Mouse (Mus musculus) embryonic facial prominence, embryonic 14.5 days (tissue): Measurements from ENCODE around the gene Clmp. TPM values are rescaled to one million over a fixed set of nuclear protein-coding genes. Genes with fewer than 3 reads are reported as not detected.

ENCODE experiments used
- ATAC-seq: fragments of 200-750 bp; cut with Nextera tagmentation; 2 replicates; pipeline ENCODE4 v1.8.0; 2017; ENCODE audit warnings: low read depth, moderate number of reproducible peaks, moderate TSS enrichment
- DNase-seq: peaks from one replicate; pipeline ENCODE4 v3.0.0-alpha.2; 2015; ENCODE audit warnings: low spot score
- H3K27ac ChIP-seq: fragments of 300-500 bp; sonication (generic); replicated peaks from 2 replicates; pipeline ENCODE4 v1.5.1; 2014; ENCODE audit warnings: low read depth, mild to moderate bottlenecking, low read length, moderate library complexity
- H3K27me3 ChIP-seq: fragments of 300-500 bp; sonication (generic); replicated peaks from 2 replicates; pipeline ENCODE4 v1.6.1; 2014; ENCODE audit warnings: low read length; ENCODE audit not compliant: control insufficient read depth, insufficient read depth
- H3K36me3 ChIP-seq: fragments of 300-500 bp; sonication (generic); 2 replicates; pipeline ENCODE4 v1.6.1; 2014; ENCODE audit warnings: low read length, mixed read lengths; ENCODE audit not compliant: control insufficient read depth, insufficient read depth
- H3K4me1 ChIP-seq: fragments of 300-500 bp; sonication (generic); 2 replicates; pipeline ENCODE4 v1.6.1; 2014; ENCODE audit warnings: antibody characterized with exemption, low read length; ENCODE audit not compliant: control insufficient read depth, insufficient read depth
- H3K4me2 ChIP-seq: fragments of 300-500 bp; sonication (generic); 2 replicates; pipeline ENCODE4 v1.6.1; 2014; ENCODE audit warnings: low read depth, mild to moderate bottlenecking, low read length, moderate library complexity, mixed read lengths
- H3K4me3 ChIP-seq: fragments of 300-500 bp; sonication (generic); 2 replicates; pipeline ENCODE4 v1.5.1; 2014; ENCODE audit warnings: low read depth, mild to moderate bottlenecking, low read length
- H3K9ac ChIP-seq: fragments of 300-500 bp; sonication (generic); 2 replicates; pipeline ENCODE4 v1.6.1; 2014; ENCODE audit warnings: low read depth, mild to moderate bottlenecking, low read length, moderate library complexity, mixed read lengths
- H3K9me3 ChIP-seq: fragments of 300-500 bp; sonication (generic); 2 replicates; pipeline ENCODE4 v1.6.1; 2016; ENCODE audit warnings: low read length; ENCODE audit not compliant: control insufficient read depth
- WGBS: fragments of 180-500 bp; shearing (Covaris S2); extraction: QIAGEN DNeasy Blood & Tissue Kit; methylation state at CpG from one replicate; pipeline ENCODE4 v1.1.7; 2014; 5-methylcytosine and 5-hydroxymethylcytosine counted together
- polyA plus RNA-seq: library from polyadenylated mRNA; unstranded; fragments of >200 nt; fragmentation: Nextera tagmentation; extraction: Ambion mirVana; gene quantifications from 2 replicates; pipeline ENCODE4 v1.2.1, GENCODE M21; 2014

Clmp gene
- polyA plus RNA-seq, 1 experiment from 2014 or later: 51.2 TPM

- Histone ChIP-seq H3K4me2 (no peak overlapping the region), H3K9me3 (no peaks in the 10 kb centered on the region), H3K27me3 (no peaks in the 10 kb centered on the region), H3K36me3 (no peaks in the 10 kb centered on the region), H3K4me3 (no peak overlapping the region), H3K27ac (no peak overlapping the region), H3K9ac (no peak overlapping the region), H3K4me1 (peaks cover 9% of the 10 kb centered on the region)
- 23% methylated on average over 3 of the region's 3 CpGs for WGBS
- DNase-seq (no peak), ATAC-seq (no peak)
Measured at GRCm38 (mm10) chr9:40751749-40752148, 66.0 kb downstream of the Clmp start.

DNA sequence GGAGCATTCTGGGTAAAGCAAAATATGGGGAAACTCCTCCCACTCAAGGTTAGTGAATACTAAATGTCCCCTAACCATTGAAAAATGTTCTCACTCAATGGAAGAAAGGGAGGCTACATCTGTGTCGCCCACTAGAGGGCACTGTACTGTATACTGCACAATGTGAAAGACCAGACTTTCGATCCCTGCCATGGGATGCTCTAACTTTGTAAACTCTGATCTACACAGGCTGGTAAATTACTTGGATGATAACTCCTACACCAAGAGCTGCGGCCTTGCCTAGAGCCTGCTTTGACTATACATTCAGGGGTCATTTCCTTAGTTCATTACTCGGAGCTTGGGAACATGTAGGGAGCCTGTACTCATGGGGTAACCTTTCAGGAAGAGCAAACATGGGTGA lies 70.6 kb downstream of the Clmp start:
- DNase-seq (peak; percentile 83), ATAC-seq (no peak)
- Histone ChIP-seq H3K27me3 (no peaks in the 10 kb centered on the region), H3K4me1 (peaks cover 9% of the 10 kb centered on the region), H3K4me3 (no peak overlapping the region), H3K36me3 (peaks cover 4% of the 10 kb centered on the region; the same call in 1 of the 2 replicates), H3K9ac (no peak overlapping the region), H3K9me3 (no peaks in the 10 kb centered on the region), H3K4me2 (peak overlapping the region; percentile 51), H3K27ac (peak overlapping the region; percentile 85; the same call in 1 of the 2 replicates)
- WGBS: 13% methylated on average over 4 of the region's 4 CpGs

DNA sequence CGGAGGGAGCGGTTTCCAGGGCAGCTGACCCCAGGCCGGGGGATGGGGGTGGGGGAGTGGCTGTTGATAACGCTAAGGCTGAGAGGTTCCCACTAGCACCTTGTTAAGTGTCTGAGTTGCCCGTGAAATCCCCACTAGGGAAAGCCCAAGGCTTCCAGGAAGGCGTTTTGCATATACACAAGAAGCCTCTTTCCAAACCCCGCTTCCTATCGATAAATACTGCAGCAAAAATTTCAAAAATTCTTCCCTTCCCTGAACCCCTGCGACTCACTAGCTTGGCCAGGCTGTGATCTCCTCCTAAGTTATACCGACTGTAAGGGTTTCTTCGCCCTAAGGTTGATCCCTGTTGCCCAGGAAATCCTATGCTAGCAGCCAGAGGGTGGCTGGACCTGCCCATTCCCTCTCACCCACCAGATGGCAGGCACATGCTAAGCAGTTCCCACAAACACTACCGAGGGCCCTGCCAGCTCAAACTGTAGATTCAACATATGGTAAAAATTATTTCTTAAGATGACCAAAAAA lies 71.4 kb downstream of the Clmp start:
- H3K9ac ChIP-seq: peak overlapping the region; percentile 34
- WGBS: 15% methylated on average over 12 of the region's 12 CpGs
- peaks cover 12% of the 10 kb centered on the region; the same call in 1 of the 2 replicates for H3K36me3 ChIP-seq
- ATAC-seq (peak; percentile 88), DNase-seq (peak; percentile 92)
- H3K4me2 ChIP-seq: peak overlapping the region; percentile 51
- peaks cover 9% of the 10 kb centered on the region for H3K4me1 ChIP-seq
- H3K4me3 ChIP-seq: peak overlapping the region; percentile 10
- no peaks in the 10 kb centered on the region for H3K27me3 ChIP-seq
- peak overlapping the region; percentile 85 for H3K27ac ChIP-seq
- H3K9me3 ChIP-seq: no peaks in the 10 kb centered on the region

GRCm38 (mm10) chr9:40757685-40758270 lies 72.0 kb downstream of the Clmp start:
- DNase-seq (peak; percentile 93), ATAC-seq (peak; percentile 92)
- peak overlapping the region; percentile 85 for H3K27ac ChIP-seq
- 0 out of 2 replicates have a peak overlapping the region, but pooled peaks have one; percentile 9 for H3K9ac ChIP-seq
- peak overlapping the region; percentile 10 for H3K4me3 ChIP-seq
- WGBS: 6% methylated on average over 20 of the region's 22 CpGs
- peak overlapping the region; percentile 51 for H3K4me2 ChIP-seq
- no peaks in the 10 kb centered on the region for H3K27me3 ChIP-seq
- peaks cover 13% of the 10 kb centered on the region; the same call in 1 of the 2 replicates for H3K36me3 ChIP-seq
- peaks cover 9% of the 10 kb centered on the region for H3K4me1 ChIP-seq
- no peaks in the 10 kb centered on the region for H3K9me3 ChIP-seq

GRCm38 (mm10) chr9:40762354-40762753 lies 76.6 kb downstream of the Clmp start:
- ATAC-seq: no peak

DNA sequence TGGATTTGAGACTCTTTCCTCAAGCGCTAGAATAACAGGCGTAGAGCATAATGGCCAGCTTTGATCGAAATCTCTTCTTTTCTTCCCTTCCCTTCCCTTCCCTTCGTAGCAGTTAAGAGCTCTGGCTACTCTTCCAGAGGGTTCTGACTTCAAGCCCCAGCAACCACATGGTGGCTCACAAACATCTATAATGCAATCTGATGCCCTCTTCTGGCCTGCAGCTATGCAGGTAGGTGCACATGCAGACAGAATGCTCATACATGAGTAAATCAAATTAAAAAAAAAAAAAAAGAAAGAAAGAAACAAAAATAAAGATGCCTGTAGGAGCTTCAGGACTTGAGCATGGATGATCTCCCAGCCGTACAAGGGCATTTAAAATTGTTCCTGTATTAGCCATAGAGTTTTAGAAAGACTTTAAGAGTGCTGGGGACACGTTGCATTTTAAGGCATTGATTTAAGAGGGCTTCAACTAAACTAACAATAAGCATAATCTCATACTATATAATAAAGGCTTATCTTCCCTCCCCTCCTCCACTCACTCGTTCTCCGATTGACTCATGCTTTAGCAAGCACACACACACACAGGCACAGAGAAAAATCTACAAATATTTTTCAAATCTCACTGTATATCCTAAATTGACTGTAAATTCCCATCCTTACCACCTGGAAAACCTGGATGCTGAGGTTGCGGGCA lies 79.3 kb downstream of the Clmp start:
- H3K9ac ChIP-seq: no peak overlapping the region
- WGBS: 83% methylated on average over 8 of the region's 9 CpGs
- no peak overlapping the region for H3K27ac ChIP-seq
- DNase-seq (no peak), ATAC-seq (no peak)
- H3K4me3 ChIP-seq: no peak overlapping the region
- H3K4me1 ChIP-seq: no peaks in the 10 kb centered on the region
- H3K9me3 ChIP-seq: no peaks in the 10 kb centered on the region
- no peaks in the 10 kb centered on the region for H3K27me3 ChIP-seq
- H3K36me3 ChIP-seq: peaks cover 44% of the 10 kb centered on the region
- H3K4me2 ChIP-seq: no peak overlapping the region

More at GRCm38 (mm10) chr9:40762354-40762753, 76.6 kb downstream of the Clmp start:
- 85% methylated on average over 6 of the region's 6 CpGs for WGBS
- no peaks in the 10 kb centered on the region for H3K9me3 ChIP-seq
- peaks cover 42% of the 10 kb centered on the region for H3K36me3 ChIP-seq
- no peaks in the 10 kb centered on the region for H3K4me1 ChIP-seq
- H3K27me3 ChIP-seq: no peaks in the 10 kb centered on the region
- no peak overlapping the region for H3K4me3 ChIP-seq
- DNase-seq: no peak
- no peak overlapping the region for H3K27ac ChIP-seq
- H3K9ac ChIP-seq: no peak overlapping the region
- H3K4me2 ChIP-seq: no peak overlapping the region

- 72% methylated on average over 12 of the region's 12 CpGs for WGBS
- no peak overlapping the region for H3K4me2 ChIP-seq
- H3K4me3 ChIP-seq: no peak overlapping the region
- no peak overlapping the region for H3K9ac ChIP-seq
- no peaks in the 10 kb centered on the region for H3K27me3 ChIP-seq
- no peaks in the 10 kb centered on the region for H3K9me3 ChIP-seq
- no peaks in the 10 kb centered on the region for H3K4me1 ChIP-seq
- DNase-seq (no peak), ATAC-seq (no peak)
- H3K27ac ChIP-seq: no peak overlapping the region
- peaks cover 44% of the 10 kb centered on the region for H3K36me3 ChIP-seq
Measured at GRCm38 (mm10) chr9:40765581-40765940, 79.8 kb downstream of the Clmp start.

DNA sequence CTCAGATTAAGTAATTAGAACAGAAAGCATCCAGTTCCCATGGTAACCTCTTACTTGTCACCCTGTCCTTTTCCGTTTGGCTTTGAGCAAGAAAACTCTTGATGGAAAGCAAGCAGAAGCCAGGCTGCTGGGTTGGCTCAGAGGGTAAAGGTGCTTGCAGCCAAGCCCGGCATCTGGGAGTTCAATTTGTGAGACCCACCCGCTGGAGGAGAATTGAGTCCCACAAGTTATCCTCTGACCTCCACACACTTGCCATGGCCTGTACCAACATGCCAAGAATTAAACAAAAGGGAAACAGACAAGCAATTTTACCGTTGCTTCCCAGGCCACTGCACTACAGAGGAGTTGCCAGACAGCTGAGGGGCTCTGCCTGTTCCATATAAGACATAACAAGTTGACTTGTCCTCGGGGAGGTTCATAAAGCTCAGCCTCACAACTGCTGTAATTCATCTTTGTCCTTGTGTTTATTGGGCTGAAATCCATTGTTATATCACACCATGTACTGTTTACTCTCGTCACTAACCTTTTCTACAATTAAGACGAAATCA lies 80.4 kb downstream of the Clmp start:
- WGBS: 75% methylated on average over 7 of the region's 7 CpGs
- ATAC-seq (no peak), DNase-seq (no peak)
- Histone ChIP-seq H3K36me3 (peaks cover 42% of the 10 kb centered on the region), H3K9ac (no peak overlapping the region), H3K4me2 (no peak overlapping the region), H3K27me3 (no peaks in the 10 kb centered on the region), H3K4me1 (no peaks in the 10 kb centered on the region), H3K9me3 (no peaks in the 10 kb centered on the region), H3K4me3 (no peak overlapping the region), H3K27ac (no peak overlapping the region)
